Mouse (Mus musculus) myocyte (in vitro differentiated cells): ENCODE data around the gene 2010109A12Rik.

Source experiments
- E2F4 ChIP-seq: IDR thresholded peaks from one replicate; pipeline ENCODE4 v1.6.1; 2011; ENCODE audit warnings: mild to moderate bottlenecking, control low read depth, moderate library complexity; ENCODE audit not compliant: insufficient read depth
- MAX ChIP-seq: IDR thresholded peaks from one replicate; pipeline ENCODE4 v1.6.1; 2011; ENCODE audit warnings: low read depth, mild to moderate bottlenecking, control low read depth

DNA sequence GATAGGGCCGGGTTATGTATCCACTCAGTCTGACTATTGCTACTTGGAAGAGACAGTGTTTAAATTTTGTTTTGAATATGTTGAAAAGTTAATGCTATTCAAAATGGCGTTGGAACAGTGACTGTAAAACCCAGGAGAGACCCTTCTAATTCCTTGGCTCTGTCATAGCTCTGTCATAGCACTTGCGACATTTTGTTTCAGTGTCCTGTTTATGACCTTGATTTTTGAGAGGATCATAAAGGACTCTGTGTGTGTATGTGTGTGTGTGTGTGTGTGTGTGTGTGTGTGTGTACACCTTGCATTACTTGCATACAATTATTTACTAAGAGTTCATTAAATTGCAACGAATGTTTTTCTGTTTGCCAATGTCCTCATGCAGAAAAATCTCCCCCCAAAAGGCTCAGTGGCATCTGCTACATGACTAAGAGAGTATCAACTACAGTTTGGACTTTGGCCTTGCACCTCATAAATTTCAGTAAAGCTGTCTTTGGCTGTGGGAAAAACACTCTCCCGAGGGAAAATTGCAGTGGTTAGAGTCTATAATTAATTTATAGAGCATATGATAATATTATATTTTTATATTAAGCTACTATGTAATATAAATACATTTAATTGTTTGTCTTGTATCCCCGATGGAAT, 43.7 kb downstream of the 2010109A12Rik start:
- no peak for TF ChIP-seq E2F4
- no peak for TF ChIP-seq MAX
